Mouse (Mus musculus): ENCODE data around the gene Lgmn. TPM values are rescaled to one million over a fixed set of nuclear protein-coding genes. Genes with fewer than 3 reads are reported as not detected.

Gene Lgmn
- 3.4 and 40.6 TPM in 2 replicates for polyA plus RNA-seq (2012; ENCODE audit: insufficient read depth, low replicate concordance)

- H3K4me3 ChIP-seq (replicated peaks): peak within 1 kb of the TSS; percentile 93
- peaks cover 2% of the 10 kb centered on the region for H3K27me3 ChIP-seq (replicated peaks)
- no peaks in the 10 kb centered on the region for H3K36me3 ChIP-seq (replicated peaks; ENCODE audit: low read length)
- H3K9me3 ChIP-seq: no peaks in the 10 kb centered on the region
- H3K4me1 ChIP-seq: peaks cover 48% of the 10 kb centered on the region
- no peak for TF ChIP-seq FLI1 (IDR thresholded peaks at IDR 0.05; ENCODE audit: low read length)
- no peak for TF ChIP-seq GATA1 (IDR thresholded peaks at IDR 0.05; ENCODE audit: borderline replicate concordance, low read length)
Observed at GRCm38 (mm10) chr12:102439632-102440023, at the start of gene Lgmn. Gene Lgmn (minus strand): TSS chr12:102439813.

GRCm38 (mm10) chr12:102484946-102485345 is 45.3 kb upstream of the Lgmn start:
- Histone ChIP-seq H3K4me3 (replicated peaks) (no peak overlapping the region), H3K4me1 (0 out of 2 replicates have a peak, but pooled peaks cover 4% of the 10 kb centered on the region), H3K27me3 (replicated peaks) (no peaks in the 10 kb centered on the region), H3K9me3 (no peaks in the 10 kb centered on the region), H3K36me3 (replicated peaks; ENCODE audit: low read length) (peaks cover 97% of the 10 kb centered on the region)
- TF ChIP-seq GATA1 (IDR thresholded peaks at IDR 0.05; ENCODE audit: borderline replicate concordance, low read length) (no peak), FLI1 (IDR thresholded peaks at IDR 0.05; ENCODE audit: low read length) (no peak)

GRCm38 (mm10) chr12:102480481-102480880 is 40.9 kb upstream of the Lgmn start:
- no peak for TF ChIP-seq FLI1 (IDR thresholded peaks at IDR 0.05; ENCODE audit: low read length)
- no peak for TF ChIP-seq GATA1 (IDR thresholded peaks at IDR 0.05; ENCODE audit: borderline replicate concordance, low read length)
- Histone ChIP-seq H3K36me3 (replicated peaks; ENCODE audit: low read length) (peaks cover 93% of the 10 kb centered on the region), H3K4me1 (no peaks in the 10 kb centered on the region), H3K27me3 (replicated peaks) (no peaks in the 10 kb centered on the region), H3K4me3 (replicated peaks) (no peak overlapping the region), H3K9me3 (no peaks in the 10 kb centered on the region)

GRCm38 (mm10) chr12:102474411-102474810 is 34.8 kb upstream of the Lgmn start:
- Histone ChIP-seq H3K36me3 (replicated peaks; ENCODE audit: low read length) (peaks cover 71% of the 10 kb centered on the region), H3K4me1 (peaks cover 8% of the 10 kb centered on the region)

GRCm38 (mm10) chr12:102468894-102469764 is 29.5 kb upstream of the Lgmn start, which contains the start of gene Golga5:
Gene Golga5 (plus strand): TSS chr12:102469135.
- Histone ChIP-seq H3K36me3 (replicated peaks; ENCODE audit: low read length) (peaks cover 24% of the 10 kb centered on the region), H3K27me3 (replicated peaks) (no peaks in the 10 kb centered on the region), H3K4me3 (replicated peaks) (peak within 1 kb of the TSS; percentile 98), H3K9me3 (no peaks in the 10 kb centered on the region), H3K4me1 (peaks cover 13% of the 10 kb centered on the region)
- TF ChIP-seq GATA1 (IDR thresholded peaks at IDR 0.05; ENCODE audit: borderline replicate concordance, low read length): no peak
- TF ChIP-seq FLI1 (IDR thresholded peaks at IDR 0.05; ENCODE audit: low read length): no peak

More at GRCm38 (mm10) chr12:102474411-102474810, 34.8 kb upstream of the Lgmn start:
- no peak for TF ChIP-seq GATA1 (IDR thresholded peaks at IDR 0.05; ENCODE audit: borderline replicate concordance, low read length)
- TF ChIP-seq FLI1 (IDR thresholded peaks at IDR 0.05; ENCODE audit: low read length): no peak
- Histone ChIP-seq H3K9me3 (no peaks in the 10 kb centered on the region), H3K27me3 (replicated peaks) (no peaks in the 10 kb centered on the region), H3K4me3 (replicated peaks) (no peak overlapping the region)

- TF ChIP-seq FLI1 (IDR thresholded peaks at IDR 0.05; ENCODE audit: low read length) (no peak), GATA1 (IDR thresholded peaks at IDR 0.05; ENCODE audit: borderline replicate concordance, low read length) (no peak)
- Histone ChIP-seq H3K36me3 (replicated peaks; ENCODE audit: low read length) (peaks cover 14% of the 10 kb centered on the region), H3K27me3 (replicated peaks) (no peaks in the 10 kb centered on the region), H3K4me3 (replicated peaks) (no peak overlapping the region), H3K9me3 (no peaks in the 10 kb centered on the region), H3K4me1 (peaks cover 20% of the 10 kb centered on the region)
Observed at GRCm38 (mm10) chr12:102468136-102468535, 28.5 kb upstream of the Lgmn start.

- Histone ChIP-seq H3K9me3 (no peaks in the 10 kb centered on the region), H3K27me3 (replicated peaks) (peaks cover 2% of the 10 kb centered on the region), H3K36me3 (replicated peaks; ENCODE audit: low read length) (no peaks in the 10 kb centered on the region), H3K4me3 (replicated peaks) (no peak overlapping the region), H3K4me1 (peaks cover 19% of the 10 kb centered on the region)
- TF ChIP-seq GATA1 (IDR thresholded peaks at IDR 0.05; ENCODE audit: borderline replicate concordance, low read length) (no peak), FLI1 (IDR thresholded peaks at IDR 0.05; ENCODE audit: low read length) (no peak)
Observed at GRCm38 (mm10) chr12:102464650-102465049, 25.0 kb upstream of the Lgmn start.

- H3K9me3 ChIP-seq: no peaks in the 10 kb centered on the region
- H3K36me3 ChIP-seq (replicated peaks; ENCODE audit: low read length): no peaks in the 10 kb centered on the region
- H3K4me3 ChIP-seq (replicated peaks): no peak overlapping the region
- H3K27me3 ChIP-seq (replicated peaks): peaks cover 6% of the 10 kb centered on the region
- H3K4me1 ChIP-seq: peaks cover 28% of the 10 kb centered on the region
- TF ChIP-seq GATA1 (IDR thresholded peaks at IDR 0.05; ENCODE audit: borderline replicate concordance, low read length): no peak
- no peak for TF ChIP-seq FLI1 (IDR thresholded peaks at IDR 0.05; ENCODE audit: low read length)
Observed at GRCm38 (mm10) chr12:102461177-102461576, 21.6 kb upstream of the Lgmn start.

- peaks cover 6% of the 10 kb centered on the region for H3K27me3 ChIP-seq (replicated peaks)
- H3K36me3 ChIP-seq (replicated peaks; ENCODE audit: low read length): no peaks in the 10 kb centered on the region
- H3K9me3 ChIP-seq: no peaks in the 10 kb centered on the region
- peaks cover 34% of the 10 kb centered on the region for H3K4me1 ChIP-seq
- TF ChIP-seq FLI1 (IDR thresholded peaks at IDR 0.05; ENCODE audit: low read length) (no peak), GATA1 (IDR thresholded peaks at IDR 0.05; ENCODE audit: borderline replicate concordance, low read length) (no peak)
- H3K4me3 ChIP-seq (replicated peaks): no peak overlapping the region
Observed at GRCm38 (mm10) chr12:102460014-102460413, 20.4 kb upstream of the Lgmn start.
